Mouse (Mus musculus) liver, embryonic 14.5 days (tissue): Measurements from ENCODE around the gene Oas1e.

ENCODE experiments used
- CTCF ChIP-seq: IDR thresholded peaks from 2 replicates; pipeline ENCODE4 v1.5.1; 2016; ENCODE audit warnings: antibody characterized with exemption, low read depth, control low read depth
- EP300 ChIP-seq: IDR thresholded peaks from 2 replicates; pipeline ENCODE4 v1.6.1; 2016; ENCODE audit warnings: antibody characterized with exemption, low read depth

DNA sequence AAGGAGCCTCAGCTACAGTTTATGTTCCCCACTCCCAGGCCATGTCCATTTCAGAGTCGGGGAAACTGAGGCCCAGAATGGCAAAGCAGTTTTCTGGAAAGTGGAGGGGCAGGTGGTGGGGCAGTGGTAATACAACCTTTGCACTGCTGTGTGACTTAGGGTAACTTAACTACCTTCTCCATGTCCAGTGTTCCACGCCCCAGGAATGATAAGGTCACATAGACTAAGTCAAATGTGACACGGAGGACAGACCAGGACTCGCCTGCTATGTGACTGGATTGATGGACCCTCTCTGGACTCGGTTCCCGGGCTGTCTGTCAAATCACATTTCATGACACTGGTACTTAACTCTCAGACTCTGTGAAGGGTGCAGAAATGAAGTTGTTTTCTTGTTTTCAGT, 17.7 kb upstream of the Oas1e start:
- TF ChIP-seq CTCF (no peak), EP300 (no peak)
